Mouse (Mus musculus): Measurements from ENCODE around the gene Bsdc1.

Bsdc1 gene

DNA sequence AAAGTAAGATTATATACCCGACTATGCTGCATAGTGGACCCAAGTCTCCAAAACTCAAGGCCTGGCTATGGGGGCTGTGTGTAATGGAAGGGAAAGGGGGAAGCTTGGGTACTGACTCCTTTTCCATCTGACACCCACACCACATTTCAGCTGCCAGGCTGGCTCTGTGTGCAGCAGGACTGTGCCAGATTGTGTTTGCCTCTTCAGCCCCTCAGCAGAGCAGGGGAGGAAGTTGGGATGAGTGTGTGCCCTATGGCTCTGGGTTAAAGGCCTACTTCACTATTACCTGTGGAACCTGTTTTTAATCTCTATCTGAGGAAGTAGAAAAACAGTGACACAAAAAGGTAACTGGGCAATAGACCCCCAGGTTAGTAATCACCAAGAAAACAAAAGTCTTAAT is 19.7 kb downstream of the Bsdc1 start:
- DNase-seq, result no peak

DNA sequence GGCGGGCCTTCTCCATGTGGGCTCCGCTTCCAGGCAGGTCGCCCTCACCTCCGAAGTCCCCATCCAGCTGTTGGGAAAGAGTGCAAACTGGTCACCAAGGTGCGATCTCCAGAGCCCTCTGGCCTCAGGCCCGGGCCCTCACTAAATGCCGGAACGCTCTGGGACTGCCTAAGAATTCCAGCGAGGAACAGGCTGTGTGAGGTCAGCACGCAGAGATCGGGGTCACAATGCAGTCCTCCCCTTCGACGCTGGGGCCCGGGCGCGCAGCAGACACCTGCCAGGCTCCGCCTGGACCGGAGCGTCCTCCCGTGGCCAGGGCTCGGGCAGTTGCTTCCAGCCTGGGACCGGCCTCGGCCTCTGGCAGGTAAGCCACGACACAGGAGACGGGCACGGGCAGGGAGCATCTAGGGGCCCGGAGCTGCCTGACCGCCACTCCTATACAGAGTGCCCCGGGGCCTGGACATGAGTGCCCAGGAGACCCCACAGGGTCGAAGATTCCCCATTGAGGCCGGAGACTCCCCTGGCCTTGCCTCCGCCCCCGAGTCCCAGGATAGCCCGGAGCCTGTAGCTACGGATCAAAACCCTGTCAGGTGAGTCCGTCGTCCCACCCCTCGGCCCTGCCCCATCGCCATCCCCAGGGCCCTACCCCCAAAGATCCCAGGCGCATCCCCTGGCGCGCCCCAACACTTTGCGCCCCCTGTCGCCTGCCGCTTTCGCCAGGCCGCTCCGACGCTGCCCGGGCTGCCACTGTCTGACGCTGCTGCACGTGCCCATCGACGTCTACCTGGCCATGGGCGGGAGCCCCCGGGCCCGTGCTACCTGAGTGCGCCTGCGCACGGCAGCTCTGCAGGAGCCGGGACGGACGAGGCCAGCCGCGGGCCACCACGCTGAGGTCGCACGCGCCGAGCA is 29.8 kb downstream of the Bsdc1 start, which contains the start of the genes Tssk3 and Fam229a:
Gene Tssk3, minus strand, starts transcription at position 51 of the 909 bp plus-strand sequence.
Gene Fam229a, plus strand, starts transcription at position 219 of the 909 bp plus-strand sequence.
- no peak for DNase-seq

DNA sequence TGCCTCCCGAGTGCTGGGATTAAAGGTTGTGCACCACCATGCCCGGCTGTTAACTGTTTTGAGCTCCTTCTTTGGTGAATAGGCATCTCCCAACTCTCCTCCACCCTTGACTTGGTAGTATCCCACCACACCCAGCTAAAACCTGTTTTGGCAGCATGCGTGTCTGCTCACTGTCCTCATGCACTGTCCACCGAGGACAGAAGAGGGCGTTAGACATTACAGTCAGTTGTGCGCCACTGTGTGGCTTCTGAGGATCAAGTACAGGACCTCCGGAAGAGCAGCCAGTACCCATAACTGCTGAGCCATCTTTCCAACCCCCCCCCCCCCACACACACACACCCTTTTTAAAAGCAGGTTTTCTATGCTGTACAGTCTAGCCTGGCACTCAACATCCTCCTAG is 33.3 kb downstream of the Bsdc1 start:
- no peak for DNase-seq

DNA sequence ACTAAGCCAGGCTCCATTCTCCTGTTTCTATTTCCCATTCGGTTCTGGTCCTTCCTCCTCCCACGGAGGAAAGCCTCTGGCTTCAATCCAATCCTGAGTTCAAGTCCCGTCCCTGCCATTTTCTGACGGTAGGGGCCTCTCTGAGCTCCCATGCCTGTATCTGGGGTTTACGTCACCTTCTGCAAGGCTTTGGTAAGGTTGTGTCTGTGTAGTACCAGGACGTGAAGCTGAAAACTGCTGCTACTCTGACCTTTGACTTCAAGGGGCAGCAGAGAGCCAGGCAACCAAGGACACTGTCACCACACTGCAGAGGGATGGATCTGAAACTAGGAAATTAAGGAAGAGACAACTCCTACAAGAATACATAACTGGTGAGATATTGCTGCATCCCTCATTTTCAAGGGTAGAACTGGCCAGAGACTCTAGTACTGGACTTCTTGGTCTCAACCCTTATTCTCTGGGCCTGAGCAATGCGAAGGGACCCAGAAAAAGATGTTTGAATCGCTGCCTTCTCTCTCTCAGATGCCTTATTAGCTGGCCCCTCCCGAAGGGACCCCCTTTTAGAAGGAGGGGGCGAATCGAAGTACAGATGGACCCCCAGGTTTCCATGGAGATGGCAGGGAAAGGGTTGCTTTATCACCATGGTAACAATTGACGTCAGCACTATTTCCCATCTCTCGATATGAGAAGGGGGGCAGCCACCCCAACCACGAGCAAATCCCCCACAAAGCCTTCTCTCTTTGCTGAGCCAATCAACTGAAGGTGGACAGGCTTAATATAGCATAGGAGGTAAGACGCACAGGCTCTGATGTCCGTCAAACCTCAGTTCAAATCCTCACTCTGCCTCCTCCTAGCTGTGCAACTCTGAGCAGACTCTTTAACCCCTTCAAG is 34.5 kb downstream of the Bsdc1 start:
- peak; percentile 49 for DNase-seq

DNA sequence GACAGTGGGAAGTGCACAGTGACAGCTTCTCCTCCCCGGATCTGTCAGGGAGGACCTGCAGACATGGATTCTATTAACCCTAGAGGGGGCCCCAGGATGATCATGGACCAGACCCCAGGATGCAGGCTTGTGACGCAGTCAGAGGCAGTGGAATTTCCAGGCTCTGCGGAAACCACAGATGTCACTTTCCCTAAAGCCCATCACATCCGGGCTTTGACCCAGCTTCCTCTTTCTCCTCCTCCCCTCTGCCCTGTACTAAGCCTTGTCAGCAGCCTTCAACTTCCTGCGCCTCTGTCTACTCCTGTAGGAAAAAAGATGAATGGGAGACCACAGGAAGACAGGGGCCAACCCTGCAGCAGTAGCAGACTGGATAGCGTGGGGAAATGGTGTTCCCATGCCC is 35.2 kb downstream of the Bsdc1 start:
- DNase-seq, result no peak

DNA sequence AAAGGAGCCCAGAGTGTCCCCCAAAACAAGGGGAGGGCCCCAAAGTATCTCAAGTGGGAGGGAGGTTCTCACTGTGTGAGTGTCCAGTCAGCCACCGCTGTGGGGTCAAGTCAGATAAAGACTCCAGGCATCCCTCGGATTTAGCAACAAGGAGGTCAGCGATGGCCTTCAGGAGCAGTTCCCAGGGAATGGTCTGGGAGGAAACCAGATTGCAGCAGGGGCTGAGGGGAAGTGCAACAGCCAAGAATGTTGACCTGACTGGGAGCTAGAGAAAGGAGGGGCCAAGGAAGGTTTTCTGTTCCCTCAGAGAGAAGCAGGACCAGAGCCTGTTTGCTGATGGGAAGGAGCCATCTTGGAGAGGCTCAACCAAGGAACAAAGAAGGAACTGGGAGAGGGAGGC is 37.6 kb downstream of the Bsdc1 start:
- no peak for DNase-seq

DNA sequence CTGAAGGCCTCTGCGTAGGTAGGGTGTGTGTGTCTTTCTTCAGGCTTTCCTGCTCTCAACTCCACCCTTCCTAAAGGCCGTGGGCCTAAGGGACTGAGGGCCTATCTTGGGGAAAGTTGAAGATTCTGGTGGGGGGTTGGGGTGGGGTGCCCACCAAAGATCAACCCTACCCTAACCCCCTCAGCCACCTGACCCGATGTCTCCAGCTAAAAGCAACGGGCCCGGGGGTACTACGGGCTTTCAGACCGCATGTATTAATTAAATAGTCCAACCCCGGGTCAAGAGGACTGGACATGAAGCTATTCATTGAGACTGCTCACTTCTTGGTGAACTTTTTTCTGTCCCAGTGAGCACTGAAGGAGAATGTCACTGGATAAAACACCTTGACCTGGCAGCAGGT is 38.6 kb downstream of the Bsdc1 start:
- DNase-seq, result no peak

DNA sequence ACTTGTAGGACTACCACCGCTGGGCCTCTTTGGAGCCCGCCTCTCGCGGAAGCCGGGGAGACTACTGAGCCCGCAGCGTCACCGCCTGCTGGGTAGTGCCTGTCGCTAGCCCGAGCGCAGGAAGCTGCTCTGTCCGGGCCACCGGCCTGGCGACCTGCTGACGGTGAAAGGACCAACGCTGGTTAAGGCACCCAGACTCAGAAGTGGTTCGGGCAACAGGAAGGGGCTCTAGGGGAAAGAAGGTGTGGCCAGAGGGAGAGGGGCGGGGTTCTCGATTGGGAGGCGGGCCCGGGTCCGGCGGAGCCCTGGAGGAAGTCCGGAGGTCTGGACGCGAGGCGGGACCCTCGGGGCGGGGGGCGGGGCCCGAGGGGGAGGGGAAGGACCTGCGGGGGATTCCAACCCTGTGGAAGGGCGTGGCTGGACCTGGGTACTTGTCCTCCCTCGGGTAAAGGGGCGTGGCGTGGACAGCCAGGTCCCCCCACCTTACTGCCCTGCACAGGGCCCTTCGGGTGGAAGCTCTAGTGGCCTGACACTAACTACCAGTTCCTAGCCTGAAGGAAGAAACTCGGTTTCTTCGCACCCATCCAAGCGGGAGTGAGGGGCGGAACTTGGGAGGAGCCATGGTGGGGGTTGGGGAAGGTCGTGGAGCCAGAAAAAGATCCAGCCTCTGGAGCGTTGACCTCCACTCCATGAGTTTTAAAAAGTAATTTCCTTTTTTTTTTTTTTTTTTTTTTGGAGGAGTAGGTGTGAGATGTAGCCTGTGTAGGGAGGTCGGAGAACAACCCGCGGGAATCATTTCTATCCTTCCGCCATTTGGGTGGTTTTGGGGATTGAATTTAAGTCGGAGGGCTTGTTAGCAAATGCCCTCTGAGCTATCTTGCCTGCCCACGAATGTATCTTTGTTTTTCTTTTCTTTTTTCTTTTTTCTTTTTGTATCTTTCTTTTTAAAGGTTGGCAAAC is 39.5 kb downstream of the Bsdc1 start:
- peak; percentile 75 for DNase-seq

DNA sequence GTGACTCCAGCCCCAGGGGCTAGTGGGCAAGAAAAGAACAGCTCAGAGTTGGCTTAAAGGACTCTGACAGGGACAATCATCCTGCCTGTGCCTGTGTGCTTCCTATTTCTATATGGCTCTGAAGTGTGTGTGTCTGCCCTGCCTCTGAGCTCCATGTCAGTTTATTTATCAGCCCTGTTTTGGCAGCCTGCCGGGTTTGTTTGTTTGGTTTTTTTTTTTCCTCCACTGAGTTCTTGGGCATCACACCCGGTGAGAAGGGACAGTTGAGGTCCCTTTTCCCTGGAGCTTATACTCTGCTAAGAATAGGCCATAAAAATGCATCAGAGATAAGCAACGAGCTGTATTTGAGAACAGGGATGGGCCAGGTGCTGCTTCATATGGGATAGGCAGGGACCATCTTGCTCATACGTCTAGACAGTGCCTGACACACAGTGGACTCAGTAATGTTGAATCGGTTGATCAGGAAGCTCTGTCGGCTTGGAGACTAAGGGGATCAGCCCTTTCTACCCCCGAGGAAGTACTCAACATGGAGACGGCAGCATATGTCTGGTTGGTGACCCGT is 41.0 kb downstream of the Bsdc1 start:
- no peak for DNase-seq

DNA sequence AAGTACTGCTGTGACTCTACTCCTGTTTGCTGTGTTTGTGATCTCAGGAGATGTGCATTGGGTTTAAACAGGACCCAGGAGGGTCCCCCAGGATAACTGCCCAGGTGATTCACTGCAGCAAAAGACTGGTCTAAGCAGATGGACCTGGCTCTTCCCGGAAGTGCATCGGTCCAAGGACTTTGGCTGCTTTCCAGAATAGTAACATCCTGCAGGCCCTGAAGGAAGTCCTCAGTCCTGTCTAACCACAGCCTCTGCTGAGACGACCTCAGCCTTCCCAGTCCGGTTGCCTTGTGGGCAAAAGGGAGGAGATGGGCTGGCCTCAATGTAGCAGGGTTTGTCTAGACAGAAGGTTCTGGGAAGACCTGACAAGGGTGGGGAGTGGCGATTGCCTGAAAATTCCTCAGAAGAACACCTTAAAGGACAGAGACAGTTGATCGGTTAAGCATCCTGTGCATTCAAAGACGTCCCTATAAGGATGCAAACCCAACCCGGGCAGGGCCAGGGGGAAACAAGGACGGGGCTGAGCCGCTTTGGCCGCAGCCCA is 41.6 kb downstream of the Bsdc1 start:
- DNase-seq, result no peak

DNA sequence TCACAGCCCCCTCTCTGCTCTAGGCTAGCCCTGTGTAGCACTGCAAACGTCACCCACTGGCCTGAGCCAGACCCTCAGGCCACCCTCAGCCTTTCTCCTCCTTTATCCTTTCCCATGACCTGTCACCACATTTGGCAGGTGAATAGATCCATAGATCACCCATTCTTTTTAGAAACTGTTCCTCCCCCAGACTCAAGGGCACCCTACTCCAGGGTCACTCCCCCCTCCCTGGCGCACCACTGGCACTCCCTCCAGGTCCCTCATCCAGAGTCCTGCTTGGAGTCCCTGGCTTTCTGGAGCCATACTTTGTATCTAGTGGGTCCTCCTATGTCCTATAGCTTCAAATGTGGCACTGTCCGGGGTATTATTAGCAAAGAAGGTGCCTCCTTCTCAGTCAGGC is 44.1 kb downstream of the Bsdc1 start:
- DNase-seq, result no peak

DNA sequence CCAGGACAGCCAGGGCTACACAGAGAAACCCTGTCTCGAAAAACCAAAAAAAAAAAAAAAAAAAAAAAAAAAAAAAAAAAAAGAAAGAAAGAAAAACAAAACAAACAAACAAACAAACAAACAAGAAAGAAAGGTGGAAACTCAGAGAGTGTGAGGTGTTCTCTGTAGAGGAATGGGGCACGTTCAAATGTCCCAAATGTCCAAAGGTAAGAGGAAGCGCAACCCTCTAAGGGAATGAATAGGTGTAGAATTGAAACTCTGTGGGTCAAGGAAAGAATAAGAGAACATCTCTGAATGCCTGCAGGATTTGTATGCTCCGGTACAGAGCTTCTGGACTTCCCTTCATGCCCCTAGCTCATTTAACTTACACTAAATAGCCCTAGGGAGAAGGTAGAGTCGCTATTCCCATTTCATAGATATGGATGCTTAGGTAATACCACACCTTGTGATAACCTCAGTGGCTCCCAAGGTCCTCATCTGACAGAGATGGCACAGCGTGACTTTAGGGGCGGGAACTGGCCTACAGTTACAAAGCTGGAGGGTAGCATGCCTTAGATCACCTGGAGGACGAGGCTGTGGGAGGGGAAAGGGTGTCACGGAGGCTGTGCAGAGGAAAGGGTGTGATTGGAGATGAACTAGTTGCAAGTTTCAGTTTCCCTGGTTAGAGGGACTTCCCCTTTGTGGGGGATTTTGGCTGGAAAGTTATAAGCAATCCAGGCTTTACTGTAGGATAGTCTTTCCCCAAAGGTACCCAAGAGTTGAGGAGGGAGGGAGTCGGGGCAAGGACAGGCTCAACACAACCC is 46.3 kb downstream of the Bsdc1 start:
- no peak for DNase-seq

DNA sequence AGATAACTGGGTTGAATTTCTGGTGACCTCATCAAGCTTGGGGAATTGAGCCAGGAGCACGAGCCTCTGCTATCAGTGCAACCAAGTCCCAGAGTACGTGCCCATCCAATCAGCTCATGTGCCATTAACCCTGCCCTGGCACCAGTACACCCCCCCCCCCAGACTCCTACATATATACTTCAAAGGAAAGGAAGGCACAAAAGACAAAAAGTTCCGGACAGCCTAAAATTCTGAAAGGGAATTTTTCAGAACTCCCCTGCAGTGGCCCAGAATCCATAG is 46.8 kb downstream of the Bsdc1 start:
- DNase-seq, result no peak

DNA sequence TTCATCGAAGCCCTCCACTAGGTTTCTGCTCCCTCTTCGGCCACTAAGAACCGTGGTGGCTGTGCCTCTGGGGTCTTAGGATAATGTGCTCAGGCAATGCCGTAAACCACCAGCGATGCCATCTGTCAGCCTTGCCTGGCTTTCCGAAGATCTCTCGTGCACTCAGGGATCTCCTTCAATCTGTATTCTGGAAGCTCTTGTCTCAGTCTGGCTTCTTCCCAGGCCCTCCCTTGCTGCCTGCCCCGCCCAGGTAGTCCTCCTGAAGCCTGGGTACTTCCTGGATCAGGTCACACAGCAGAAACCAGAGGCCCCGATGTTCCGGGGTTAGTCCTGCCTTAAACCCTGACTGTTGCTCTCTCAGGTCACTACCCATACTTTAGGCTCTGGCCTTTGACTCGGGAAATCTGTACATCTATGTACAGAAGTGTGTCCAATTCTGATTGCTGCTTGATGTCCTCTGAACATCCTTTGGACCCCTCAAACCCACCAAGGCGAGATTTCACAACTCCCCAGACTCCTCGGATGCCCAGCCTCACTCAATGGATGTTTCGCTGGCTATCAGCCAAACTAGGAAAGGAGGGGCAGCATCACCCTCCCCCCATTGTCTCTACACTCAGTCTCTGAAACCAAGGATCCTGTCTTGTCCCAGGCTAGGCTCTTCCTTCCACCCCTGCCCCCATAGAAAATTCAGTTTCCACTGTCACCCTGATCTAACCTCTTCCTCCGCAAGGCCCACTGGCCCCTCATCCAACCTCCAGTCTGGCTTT is 47.6 kb downstream of the Bsdc1 start:
- no peak for DNase-seq

DNA sequence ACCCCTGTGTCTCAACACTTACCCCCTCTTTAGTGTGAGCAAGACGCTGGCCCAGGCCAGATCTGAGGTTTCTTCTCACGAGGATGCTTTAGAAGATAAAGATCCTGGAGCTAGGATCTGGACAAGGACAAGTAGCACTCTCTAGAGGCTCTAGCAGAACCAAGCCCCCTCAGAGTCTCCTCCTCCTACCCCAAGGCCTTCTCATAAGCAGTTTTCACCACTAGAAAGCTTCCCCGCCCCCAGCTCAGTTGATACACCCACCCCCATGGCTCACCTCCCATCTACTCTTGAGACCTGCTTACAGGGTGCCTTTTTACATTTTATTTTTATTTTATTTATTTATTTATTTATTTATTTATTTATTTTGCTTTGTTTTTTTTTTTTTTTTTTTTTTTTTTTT is 48.3 kb downstream of the Bsdc1 start:
- no peak for DNase-seq

DNA sequence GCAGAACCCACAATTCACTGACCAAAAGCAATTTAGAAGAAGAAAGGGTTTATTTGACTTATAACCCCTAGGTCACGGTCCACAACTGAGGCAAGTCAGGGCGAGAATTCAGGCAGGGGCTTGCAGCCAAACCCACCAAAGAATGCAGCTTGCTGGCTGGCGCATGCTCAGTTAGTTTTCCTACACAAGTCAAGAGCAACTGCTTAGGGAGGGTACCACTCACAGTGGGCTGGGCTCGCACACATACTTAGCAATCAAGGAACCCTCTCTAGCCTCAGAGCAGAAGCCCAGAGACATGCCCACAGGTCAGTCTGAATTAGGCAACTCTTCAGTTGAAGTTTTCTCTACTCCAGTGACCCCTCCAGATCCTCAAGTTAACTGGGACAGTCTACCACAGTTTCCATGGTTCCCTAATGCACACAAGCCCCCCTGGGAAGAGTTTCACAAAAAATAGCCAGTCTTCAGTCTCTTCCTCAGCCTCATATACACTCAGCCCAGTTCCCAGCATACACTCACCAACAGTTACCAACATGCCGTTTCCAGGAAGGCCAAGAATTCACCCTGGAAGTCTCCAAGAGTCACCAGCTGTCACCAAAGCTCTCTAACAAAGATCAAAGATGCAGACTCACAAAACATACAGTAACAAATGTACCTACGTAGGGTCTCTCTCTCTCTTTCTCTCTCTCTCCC is 49.5 kb downstream of the Bsdc1 start:
- no peak for DNase-seq

DNA sequence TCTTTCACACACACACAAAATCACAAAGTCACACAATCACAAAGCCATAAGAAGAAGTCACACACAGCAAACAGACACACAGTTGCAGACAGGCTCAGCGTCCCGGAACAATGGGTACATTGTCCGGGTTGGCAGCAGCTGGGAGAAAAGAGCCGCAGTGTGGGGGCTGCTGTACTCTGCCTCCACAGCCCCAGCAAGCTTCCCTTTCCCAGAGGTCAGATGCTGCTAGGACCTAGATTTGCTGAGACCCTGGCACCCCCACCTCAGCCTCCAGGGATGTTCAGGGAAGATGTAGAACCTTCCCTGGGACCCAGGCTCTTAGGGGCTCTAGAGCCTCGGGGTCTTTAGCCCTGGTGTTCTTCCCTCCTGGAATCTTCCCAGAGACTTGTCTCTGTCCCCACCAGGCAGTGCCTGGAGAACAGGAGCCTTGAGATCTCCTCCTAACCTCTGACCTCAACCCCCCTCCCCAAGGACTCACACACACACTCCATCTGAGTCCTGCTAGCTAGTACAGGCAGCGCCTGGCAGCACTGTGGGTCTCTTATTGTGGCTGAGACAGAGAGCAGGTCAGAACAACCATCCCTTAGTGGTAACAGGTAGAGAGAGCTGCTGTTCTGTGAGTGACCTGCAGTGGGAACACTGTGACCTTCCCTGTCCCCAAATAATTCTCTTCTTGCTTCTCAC is 50.2 kb downstream of the Bsdc1 start:
- DNase-seq, result no peak

DNA sequence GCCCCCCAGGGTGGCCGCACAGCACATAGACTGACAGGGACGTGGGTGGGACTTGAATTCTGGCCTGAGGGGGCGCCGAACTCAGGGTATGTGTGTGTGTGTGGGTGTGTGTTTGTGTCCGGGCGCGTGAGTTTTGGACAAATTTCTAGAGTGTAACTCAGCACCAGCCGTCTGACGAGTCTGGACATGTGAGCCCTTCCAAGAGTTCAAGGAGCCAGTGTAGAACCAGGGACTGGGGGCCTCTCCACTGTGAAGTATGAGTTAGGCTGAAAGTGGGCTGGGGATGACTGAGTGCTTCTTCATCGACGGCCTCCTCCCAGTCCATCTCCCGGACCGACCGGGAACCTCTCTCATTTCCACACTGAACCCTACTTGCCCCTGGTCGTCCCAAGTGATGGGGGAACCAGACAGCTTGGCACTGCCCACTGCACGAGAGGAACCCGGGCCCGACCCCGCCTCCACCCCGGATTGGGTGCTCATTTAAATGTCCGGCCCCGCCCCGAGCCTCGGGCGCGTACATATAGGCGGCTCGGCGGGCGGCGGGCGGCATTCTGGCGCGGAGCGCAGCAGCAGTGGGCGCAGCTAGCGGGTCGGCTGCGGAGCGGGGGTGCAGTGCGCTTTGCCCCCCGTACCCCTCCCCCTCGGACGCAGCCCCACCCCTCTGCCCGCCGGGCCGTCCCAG is 51.8 kb downstream of the Bsdc1 start, which contains the start of gene Marcksl1:
Gene Marcksl1, plus strand, starts transcription at position 496 of the 682 bp plus-strand sequence.
- DNase-seq, result peak; percentile 82

DNA sequence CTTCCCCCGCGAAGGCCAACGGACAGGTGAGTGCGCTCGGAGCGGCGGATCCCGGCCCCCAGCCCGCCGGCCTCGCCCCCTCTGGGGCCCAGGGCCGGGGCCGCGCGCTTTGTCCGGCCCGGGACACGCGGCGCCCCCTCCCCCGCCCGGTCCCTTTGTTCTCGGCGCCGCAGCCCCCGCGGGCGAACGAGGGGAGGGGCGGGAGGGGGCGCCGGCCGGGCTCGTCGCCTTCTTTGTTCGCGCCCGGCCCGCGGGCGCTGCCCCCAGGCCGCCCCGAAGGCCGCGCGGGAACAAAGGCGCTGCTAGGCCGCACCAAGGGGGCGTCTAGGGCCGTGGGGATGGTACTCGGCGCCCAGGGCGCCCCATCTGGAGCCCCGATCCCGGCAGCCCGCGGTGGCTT is 52.5 kb downstream of the Bsdc1 start:
- no peak for DNase-seq
